Mouse (Mus musculus): ENCODE results near the gene Gsk3a.
"Not testable (repeated sequence)": the region's sequence is repeated elsewhere in the genome, so short reads cannot be mapped to it uniquely, and the experiment has no call there.

Gene Gsk3a

DNA sequence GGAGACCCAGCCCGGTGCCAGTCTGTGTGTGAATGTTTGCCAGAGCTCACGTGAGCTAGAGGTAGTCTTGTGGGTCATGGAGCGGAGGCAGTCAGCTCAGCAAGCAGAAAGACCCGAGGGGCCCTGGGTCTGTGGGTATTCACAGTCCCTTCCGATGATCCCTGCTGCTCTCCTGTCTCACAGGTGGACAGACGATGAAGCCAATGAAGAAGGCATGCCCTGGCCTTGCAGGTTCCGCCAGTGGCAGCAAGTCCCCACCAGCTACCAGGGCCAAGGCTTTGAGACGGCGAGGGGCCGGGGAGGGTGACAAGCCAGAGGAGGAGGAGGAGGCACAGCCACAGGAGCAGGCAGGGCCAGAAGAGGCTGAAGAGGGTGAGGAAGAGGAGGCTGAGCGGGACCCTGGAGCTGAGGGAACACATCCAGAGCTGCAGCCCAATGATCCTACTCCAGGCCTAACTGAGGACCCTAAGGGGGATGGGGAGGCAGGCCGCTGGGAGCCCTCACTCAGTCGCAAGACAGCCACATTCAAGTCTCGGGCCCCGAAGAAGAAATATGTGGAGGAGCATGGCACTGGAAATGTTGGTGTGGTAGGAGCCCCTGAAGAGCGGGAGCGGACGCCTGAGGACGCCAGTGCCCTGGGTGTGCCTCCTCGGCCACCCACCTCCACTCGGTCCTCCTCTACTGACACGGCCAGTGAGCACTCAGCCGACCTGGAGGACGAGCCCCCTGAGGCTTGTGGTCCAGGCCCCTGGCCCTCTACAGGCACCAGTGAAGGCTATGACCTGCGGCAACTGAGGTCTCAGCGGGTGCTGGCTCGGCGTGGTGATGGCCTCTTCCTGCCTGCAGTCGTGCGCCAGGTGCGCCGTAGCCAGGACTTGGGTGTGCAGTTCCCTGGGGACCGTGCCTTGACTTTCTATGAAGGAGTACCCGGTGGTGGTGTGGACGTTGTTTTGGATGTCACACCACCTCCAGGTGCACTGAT lies 33.3 kb upstream of the Gsk3a start:
- Histone ChIP-seq H3K27me3 (ENCODE audit: insufficient read depth, low read length) (peaks cover 21% of the 10 kb centered on the region), H3K9me3 (ENCODE audit: low read length) (no peaks in the 10 kb centered on the region), H3K4me3 (replicated peaks; ENCODE audit: low read length) (peak overlapping the region; percentile 72), H3K4me1 (replicated peaks; ENCODE audit: low read depth, low read length) (peaks cover 88% of the 10 kb centered on the region), H3K36me3 (ENCODE audit: insufficient read depth, low read length) (peaks cover 30% of the 10 kb centered on the region)
- TF ChIP-seq CTCF (conservative IDR thresholded peaks at IDR 0.05; ENCODE audit: low read length) (no peak), POU5F1 (IDR thresholded peaks at IDR 0.05; ENCODE audit: borderline replicate concordance, low read length) (no peak), NANOG (IDR thresholded peaks at IDR 0.05; ENCODE audit: borderline replicate concordance, low read length) (no peak)

DNA sequence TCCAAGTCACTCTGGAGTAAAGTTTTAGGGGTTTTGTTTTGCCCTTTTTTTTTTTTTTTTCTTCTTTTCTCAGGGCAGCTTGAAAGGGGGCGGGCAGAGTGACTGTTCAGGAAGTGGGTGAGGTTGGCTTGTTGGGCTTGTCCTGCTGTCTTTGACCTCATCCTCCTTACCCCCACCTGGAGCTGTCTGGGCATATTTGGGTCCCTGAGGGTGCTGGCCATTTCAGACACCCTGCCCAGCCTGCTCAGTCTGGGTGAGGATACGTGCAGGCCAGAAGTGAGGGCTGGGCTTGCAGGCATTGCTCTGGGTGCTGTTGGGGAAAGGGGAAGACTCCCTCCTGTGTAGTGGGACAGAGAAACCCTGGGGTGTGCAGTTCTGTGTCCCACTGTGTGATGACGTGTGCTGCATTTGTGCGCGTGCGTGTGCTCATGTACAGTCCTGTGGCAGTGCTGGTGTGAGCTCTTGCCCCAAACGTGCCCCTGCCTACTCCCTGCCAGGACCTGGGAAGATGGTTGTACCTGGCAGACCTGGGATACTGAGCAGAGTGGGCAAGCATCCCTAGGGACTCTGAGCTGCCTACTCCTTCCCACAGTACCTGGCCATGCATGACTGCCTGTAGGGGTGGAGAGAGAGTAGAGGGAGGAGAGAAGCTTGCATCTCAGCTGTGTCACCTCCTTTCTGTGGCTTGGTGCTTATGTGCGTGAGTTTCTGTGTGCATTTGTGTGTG lies 32.1 kb upstream of the Gsk3a start:
- Histone ChIP-seq H3K36me3 (ENCODE audit: insufficient read depth, low read length) (peaks cover 22% of the 10 kb centered on the region), H3K9me3 (ENCODE audit: low read length) (no peaks in the 10 kb centered on the region), H3K4me3 (replicated peaks; ENCODE audit: low read length) (peak overlapping the region; percentile 94), H3K4me1 (replicated peaks; ENCODE audit: low read depth, low read length) (peaks cover 86% of the 10 kb centered on the region), H3K27me3 (ENCODE audit: insufficient read depth, low read length) (peaks cover 21% of the 10 kb centered on the region)
- no peak for TF ChIP-seq CTCF (conservative IDR thresholded peaks at IDR 0.05; ENCODE audit: low read length)
- no peak for TF ChIP-seq NANOG (IDR thresholded peaks at IDR 0.05; ENCODE audit: borderline replicate concordance, low read length)
- TF ChIP-seq POU5F1 (IDR thresholded peaks at IDR 0.05; ENCODE audit: borderline replicate concordance, low read length), result no peak

DNA sequence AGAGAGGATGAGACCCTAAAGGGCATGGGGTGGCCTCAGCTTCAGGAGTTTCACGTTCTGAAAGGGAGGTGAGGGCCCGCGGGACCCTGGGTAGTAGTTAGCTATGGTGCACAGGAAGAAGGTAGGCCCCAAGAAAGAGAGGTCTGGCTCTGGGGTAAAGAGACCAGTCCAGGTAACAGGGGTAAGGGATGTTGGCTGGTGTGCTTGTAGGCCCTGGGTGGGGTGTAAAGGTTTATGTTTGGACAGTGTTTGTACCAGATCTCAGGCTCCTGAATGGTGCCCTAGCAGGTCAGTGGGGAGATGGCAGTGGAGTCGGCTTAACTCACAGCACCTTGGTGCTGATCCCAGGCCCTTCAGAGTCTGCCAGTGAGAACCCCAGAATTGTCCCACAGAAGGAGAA lies 31.4 kb upstream of the Gsk3a start:
- Histone ChIP-seq H3K4me1 (replicated peaks; ENCODE audit: low read depth, low read length) (peaks cover 85% of the 10 kb centered on the region), H3K36me3 (ENCODE audit: insufficient read depth, low read length) (peaks cover 16% of the 10 kb centered on the region), H3K27me3 (ENCODE audit: insufficient read depth, low read length) (peaks cover 21% of the 10 kb centered on the region), H3K4me3 (replicated peaks; ENCODE audit: low read length) (peak overlapping the region; percentile 94), H3K9me3 (ENCODE audit: low read length) (no peaks in the 10 kb centered on the region)
- TF ChIP-seq NANOG (IDR thresholded peaks at IDR 0.05; ENCODE audit: borderline replicate concordance, low read length), result no peak
- no peak for TF ChIP-seq CTCF (conservative IDR thresholded peaks at IDR 0.05; ENCODE audit: low read length)
- no peak for TF ChIP-seq POU5F1 (IDR thresholded peaks at IDR 0.05; ENCODE audit: borderline replicate concordance, low read length)

DNA sequence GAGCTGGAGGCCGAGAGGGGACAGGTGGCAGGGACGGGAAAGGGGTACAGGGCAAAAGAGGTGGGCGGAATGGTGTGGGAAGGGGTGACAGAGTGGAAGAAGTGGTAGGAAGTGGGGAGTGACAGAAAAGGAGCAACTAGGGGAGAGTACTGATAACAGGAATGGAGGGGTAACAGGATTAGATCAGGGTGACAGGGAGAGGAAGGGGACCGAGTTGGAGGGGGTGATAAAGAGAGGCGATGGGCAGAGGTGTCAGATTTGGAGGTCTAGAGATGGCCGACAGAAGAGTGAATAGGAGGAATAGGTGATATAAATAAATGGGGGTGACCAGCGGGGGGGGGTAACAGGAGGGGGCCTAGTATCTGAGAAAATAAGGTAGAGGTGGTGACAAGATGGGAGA lies 30.9 kb upstream of the Gsk3a start:
- Histone ChIP-seq H3K9me3 (ENCODE audit: low read length) (no peaks in the 10 kb centered on the region), H3K36me3 (ENCODE audit: insufficient read depth, low read length) (peaks cover 12% of the 10 kb centered on the region), H3K4me1 (replicated peaks; ENCODE audit: low read depth, low read length) (peaks cover 83% of the 10 kb centered on the region), H3K27me3 (ENCODE audit: insufficient read depth, low read length) (peaks cover 18% of the 10 kb centered on the region), H3K4me3 (replicated peaks; ENCODE audit: low read length) (peak overlapping the region; percentile 94)
- TF ChIP-seq CTCF (conservative IDR thresholded peaks at IDR 0.05; ENCODE audit: low read length), result no peak
- no peak for TF ChIP-seq POU5F1 (IDR thresholded peaks at IDR 0.05; ENCODE audit: borderline replicate concordance, low read length)
- TF ChIP-seq NANOG (IDR thresholded peaks at IDR 0.05; ENCODE audit: borderline replicate concordance, low read length), result no peak

DNA sequence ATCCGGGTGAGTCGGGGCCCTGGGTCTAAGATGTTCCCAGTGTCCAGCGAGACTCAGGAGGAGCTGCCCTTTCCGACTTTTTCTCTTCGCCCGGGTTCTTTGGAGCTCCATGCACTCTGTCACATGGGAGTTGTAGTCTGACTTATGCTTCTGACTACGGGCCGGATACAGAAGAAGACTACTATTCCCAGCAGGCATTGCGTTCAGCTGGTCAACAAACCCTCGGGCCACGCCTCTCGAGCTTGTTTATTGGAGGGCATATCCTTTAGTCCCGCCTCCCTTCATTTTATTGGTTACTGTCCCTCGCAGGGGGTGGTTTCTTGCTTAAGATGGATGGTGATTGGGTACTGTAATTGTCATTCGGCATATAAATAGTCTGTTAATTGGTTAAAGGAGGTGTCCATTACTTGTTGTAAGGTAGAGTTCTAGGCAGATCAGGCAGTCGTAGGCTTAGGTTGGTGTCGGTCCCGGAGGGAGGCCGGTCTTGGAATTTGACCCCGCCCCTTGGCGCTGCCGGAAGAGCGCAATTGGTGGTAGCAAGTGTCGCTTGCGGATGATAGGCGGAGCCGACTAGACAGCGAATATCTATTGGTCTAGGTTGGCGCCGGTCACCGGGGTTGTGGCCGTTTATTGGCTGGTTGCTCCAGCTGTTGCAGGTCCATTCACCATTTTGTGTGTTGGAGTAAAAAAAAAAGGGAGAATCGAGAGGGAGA lies 30.3 kb upstream of the Gsk3a start:
- H3K36me3 ChIP-seq (ENCODE audit: insufficient read depth, low read length), result peaks cover 8% of the 10 kb centered on the region; the same call in 1 of the 2 replicates
- peaks cover 79% of the 10 kb centered on the region for H3K4me1 ChIP-seq (replicated peaks; ENCODE audit: low read depth, low read length)
- TF ChIP-seq CTCF (conservative IDR thresholded peaks at IDR 0.05; ENCODE audit: low read length) (no peak), NANOG (IDR thresholded peaks at IDR 0.05; ENCODE audit: borderline replicate concordance, low read length) (no peak), POU5F1 (IDR thresholded peaks at IDR 0.05; ENCODE audit: borderline replicate concordance, low read length) (no peak)

DNA sequence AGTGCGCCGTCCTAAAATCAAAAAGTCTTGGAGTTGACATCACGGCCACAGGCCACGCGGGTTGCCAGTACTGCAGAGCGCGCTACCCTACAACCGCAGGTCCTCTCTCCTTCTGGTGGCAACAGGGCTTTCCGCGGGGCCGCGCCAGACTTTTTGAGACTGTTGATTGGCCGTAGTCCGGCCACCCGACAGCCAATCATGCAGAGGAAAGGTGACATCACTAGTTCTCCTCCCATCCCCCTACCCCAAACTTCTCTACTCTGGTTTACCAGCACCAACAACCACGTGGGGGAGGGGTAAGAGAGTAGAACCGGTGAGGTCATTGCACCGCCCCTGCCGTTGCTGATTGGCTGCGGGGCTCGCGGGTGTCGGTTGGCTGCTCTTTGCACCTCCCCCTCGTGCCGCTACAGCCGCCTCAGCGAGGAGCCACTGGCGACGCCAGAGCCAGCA lies 29.7 kb upstream of the Gsk3a start, which contains the start of gene Cic:
Cic (plus strand) TSS at position 404 of the 450 bp plus-strand sequence.
- Histone ChIP-seq H3K9me3 (ENCODE audit: low read length) (no peaks in the 10 kb centered on the region), H3K4me1 (replicated peaks; ENCODE audit: low read depth, low read length) (peaks cover 78% of the 10 kb centered on the region), H3K27me3 (ENCODE audit: insufficient read depth, low read length) (peaks cover 7% of the 10 kb centered on the region; the same call in 1 of the 2 replicates), H3K4me3 (replicated peaks; ENCODE audit: low read length) (peak within 1 kb of the TSS; percentile 94), H3K36me3 (ENCODE audit: insufficient read depth, low read length) (peaks cover 8% of the 10 kb centered on the region; the same call in 1 of the 2 replicates)
- TF ChIP-seq POU5F1 (IDR thresholded peaks at IDR 0.05; ENCODE audit: borderline replicate concordance, low read length) (no peak), CTCF (conservative IDR thresholded peaks at IDR 0.05; ENCODE audit: low read length) (no peak), NANOG (IDR thresholded peaks at IDR 0.05; ENCODE audit: borderline replicate concordance, low read length) (no peak)

More for the DNA sequence above, 30.3 kb upstream of the Gsk3a start:
- H3K9me3 ChIP-seq (ENCODE audit: low read length), result no peaks in the 10 kb centered on the region
- peaks cover 11% of the 10 kb centered on the region for H3K27me3 ChIP-seq (ENCODE audit: insufficient read depth, low read length)
- H3K4me3 ChIP-seq (replicated peaks; ENCODE audit: low read length), result peak overlapping the region; percentile 94

DNA sequence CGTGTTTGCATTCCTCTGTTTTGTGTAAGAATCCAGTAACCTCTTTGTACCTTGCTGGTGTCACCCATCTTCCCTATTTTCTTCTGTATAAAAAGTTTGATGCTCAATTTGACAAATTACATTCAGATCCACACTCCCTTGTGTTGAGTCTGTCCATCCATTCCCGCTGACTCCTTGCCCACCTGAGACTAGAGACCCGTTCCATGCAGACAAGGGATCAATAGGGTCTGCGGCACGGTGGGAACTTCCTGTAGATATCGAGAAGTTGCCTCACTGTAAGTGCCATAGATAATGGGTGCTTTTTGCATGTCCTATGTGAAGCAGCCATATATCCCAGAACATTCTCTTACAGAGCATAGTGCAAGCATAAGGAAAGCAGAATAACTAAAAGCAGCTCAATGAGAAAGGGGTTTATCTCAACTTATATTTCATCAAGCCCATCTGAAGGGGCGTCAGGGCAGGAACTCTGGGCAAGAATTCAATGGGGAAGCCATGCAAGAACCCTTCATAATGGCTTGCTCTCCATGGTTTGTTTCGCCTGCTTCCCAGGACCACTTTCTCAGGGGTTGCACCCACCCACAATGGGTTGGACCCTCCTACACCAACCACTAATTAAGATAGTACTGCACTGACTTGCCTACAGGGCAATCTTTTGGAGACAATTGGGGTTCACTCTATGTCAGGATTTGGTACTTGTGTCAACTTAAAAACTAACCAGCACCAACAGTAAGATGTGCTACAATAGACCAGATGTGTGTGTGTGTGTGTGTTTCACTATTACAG lies 28.7 kb upstream of the Gsk3a start:
- no peaks in the 10 kb centered on the region for H3K9me3 ChIP-seq (ENCODE audit: low read length)
- peaks cover 75% of the 10 kb centered on the region for H3K4me1 ChIP-seq (replicated peaks; ENCODE audit: low read depth, low read length)
- TF ChIP-seq NANOG (IDR thresholded peaks at IDR 0.05; ENCODE audit: borderline replicate concordance, low read length) (no peak), POU5F1 (IDR thresholded peaks at IDR 0.05; ENCODE audit: borderline replicate concordance, low read length) (no peak), CTCF (conservative IDR thresholded peaks at IDR 0.05; ENCODE audit: low read length) (no peak)
- H3K27me3 ChIP-seq (ENCODE audit: insufficient read depth, low read length), result no peaks in the 10 kb centered on the region
- H3K4me3 ChIP-seq (replicated peaks; ENCODE audit: low read length), result peak overlapping the region; percentile 94
- peaks cover 2% of the 10 kb centered on the region; the same call in 1 of the 2 replicates for H3K36me3 ChIP-seq (ENCODE audit: insufficient read depth, low read length)

DNA sequence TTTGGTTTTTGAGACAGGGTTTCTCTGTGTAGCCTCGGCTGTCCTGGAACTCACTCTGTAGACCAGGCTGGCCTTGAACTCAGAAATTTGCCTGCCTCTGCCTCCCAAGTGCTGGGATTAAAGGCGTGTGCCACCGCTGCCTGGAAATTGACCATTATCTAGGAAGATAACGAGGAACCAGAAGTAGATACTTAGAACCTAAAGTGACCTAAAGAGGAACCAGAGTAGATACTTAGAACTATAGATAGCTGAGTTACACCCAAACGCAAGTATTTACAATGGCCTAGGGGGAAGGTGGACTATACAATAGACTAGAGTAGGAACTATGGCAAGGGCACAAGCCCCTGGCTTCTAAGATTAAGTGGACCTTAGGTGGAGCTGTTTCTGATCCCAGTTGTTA lies 28.1 kb upstream of the Gsk3a start:
- H3K36me3 ChIP-seq (ENCODE audit: insufficient read depth, low read length); H3K4me3 ChIP-seq (replicated peaks; ENCODE audit: low read length); H3K27me3 ChIP-seq (ENCODE audit: insufficient read depth, low read length); H3K9me3 ChIP-seq (ENCODE audit: low read length): not testable (repeated sequence)
- H3K4me1 ChIP-seq (replicated peaks; ENCODE audit: low read depth, low read length), result peaks cover 72% of the 10 kb centered on the region

Data from E14TG2a.4 (cell line).